Mouse (Mus musculus): ENCODE results near the gene Bfar. TPM values are rescaled to one million over a fixed set of nuclear protein-coding genes. Genes with fewer than 3 reads are reported as not detected.
A peak's percentile ranks its signal among the peaks of the same experiment; 100 is the strongest.
"Not testable (repeated sequence)": the region's sequence is repeated elsewhere in the genome, so short reads cannot be mapped to it uniquely, and the experiment has no call there.

The Bfar gene
- polyA plus RNA-seq, 2 experiments = 49.8 to 52.0 TPM

GRCm38 (mm10) chr16:13668402-13669108, 3.1 kb upstream of the Bfar start:
- H3K4me2 ChIP-seq (replicated peaks; ENCODE audit: low read depth, low read length, severe bottlenecking) = peak overlapping the region; percentile 79; the same call in 1 of the 2 replicates
- no peaks in the 10 kb centered on the region for H3K27me3 ChIP-seq (ENCODE audit: control insufficient read depth, insufficient read depth, low read length)
- no peak for ATAC-seq (ENCODE audit: low FRiP score, low read depth)
- no peak for DNase-seq (ENCODE audit: low spot score)
- H3K9ac ChIP-seq (ENCODE audit: low read depth, low read length, severe bottlenecking) = 0 out of 2 replicates have a peak overlapping the region, but pooled peaks have one; percentile 81
- TF ChIP-seq POLR2A (IDR thresholded peaks at IDR 0.05; ENCODE audit: borderline replicate concordance, extremely low read depth, insufficient read depth, insufficient read length) = no peak
- no peaks in the 10 kb centered on the region for H3K9me3 ChIP-seq (ENCODE audit: control insufficient read depth, low read length)
- H3K4me1 ChIP-seq (ENCODE audit: control insufficient read depth, insufficient read depth, low read length) = peaks cover 15% of the 10 kb centered on the region
- H3K4me3 ChIP-seq (replicated peaks; ENCODE audit: low read length) = peak overlapping the region; percentile 69
- 0 out of 2 replicates have a peak overlapping the region, but pooled peaks have one; percentile 78 for H3K27ac ChIP-seq (replicated peaks; ENCODE audit: low read depth, low read length)
- H3K36me3 ChIP-seq (ENCODE audit: control insufficient read depth, insufficient read depth, low read length) = peaks cover 18% of the 10 kb centered on the region
- 84% methylated on average over 10 of the region's 10 CpGs for WGBS

GRCm38 (mm10) chr16:13669282-13669681, 2.4 kb upstream of the Bfar start:
- Histone ChIP-seq H3K4me1 (ENCODE audit: control insufficient read depth, insufficient read depth, low read length) (peaks cover 15% of the 10 kb centered on the region), H3K36me3 (ENCODE audit: control insufficient read depth, insufficient read depth, low read length) (peaks cover 18% of the 10 kb centered on the region), H3K9ac (ENCODE audit: low read depth, low read length, severe bottlenecking) (no peak overlapping the region), H3K27me3 (ENCODE audit: control insufficient read depth, insufficient read depth, low read length) (no peaks in the 10 kb centered on the region), H3K27ac (replicated peaks; ENCODE audit: low read depth, low read length) (no peak overlapping the region), H3K4me2 (replicated peaks; ENCODE audit: low read depth, low read length, severe bottlenecking) (no peak overlapping the region), H3K9me3 (ENCODE audit: control insufficient read depth, low read length) (no peaks in the 10 kb centered on the region), H3K4me3 (replicated peaks; ENCODE audit: low read length) (no peak overlapping the region)
- DNase-seq (ENCODE audit: low spot score) = no peak
- TF ChIP-seq POLR2A (IDR thresholded peaks at IDR 0.05; ENCODE audit: borderline replicate concordance, extremely low read depth, insufficient read depth, insufficient read length) = no peak
- WGBS = 94% methylated on average over 1 of the region's 1 CpGs
- ATAC-seq (ENCODE audit: low FRiP score, low read depth) = no peak

GRCm38 (mm10) chr16:13670896-13671295, 762 bp upstream of the Bfar start:
- not testable (repeated sequence) for DNase-seq (ENCODE audit: low spot score); H3K36me3 ChIP-seq (ENCODE audit: control insufficient read depth, insufficient read depth, low read length); H3K4me3 ChIP-seq (replicated peaks; ENCODE audit: low read length); H3K27me3 ChIP-seq (ENCODE audit: control insufficient read depth, insufficient read depth, low read length); H3K27ac ChIP-seq (replicated peaks; ENCODE audit: low read depth, low read length); ATAC-seq (ENCODE audit: low FRiP score, low read depth); H3K9ac ChIP-seq (ENCODE audit: low read depth, low read length, severe bottlenecking); H3K9me3 ChIP-seq (ENCODE audit: control insufficient read depth, low read length)
- Histone ChIP-seq H3K4me2 (replicated peaks; ENCODE audit: low read depth, low read length, severe bottlenecking) (peak overlapping the region; percentile 53), H3K4me1 (ENCODE audit: control insufficient read depth, insufficient read depth, low read length) (peaks cover 15% of the 10 kb centered on the region)
- WGBS = 79% methylated on average over 5 of the region's 5 CpGs

GRCm38 (mm10) chr16:13672386-13672898, 784 bp downstream of the Bfar start:
- peak overlapping the region; percentile 92 for H3K9ac ChIP-seq (ENCODE audit: low read depth, low read length, severe bottlenecking)
- peak overlapping the region; percentile 53 for H3K4me2 ChIP-seq (replicated peaks; ENCODE audit: low read depth, low read length, severe bottlenecking)
- H3K27ac ChIP-seq (replicated peaks; ENCODE audit: low read depth, low read length) = peak overlapping the region; percentile 65; the same call in 1 of the 2 replicates
- WGBS = 3% methylated on average over 20 of the region's 20 CpGs
- peaks cover 13% of the 10 kb centered on the region for H3K36me3 ChIP-seq (ENCODE audit: control insufficient read depth, insufficient read depth, low read length)
- no peaks in the 10 kb centered on the region for H3K9me3 ChIP-seq (ENCODE audit: control insufficient read depth, low read length)
- DNase-seq (ENCODE audit: low spot score) = peak; percentile 53
- ATAC-seq (ENCODE audit: low FRiP score, low read depth) = peak; percentile 31; the same call in 1 of the 2 replicates
- peak overlapping the region; percentile 97 for H3K4me3 ChIP-seq (replicated peaks; ENCODE audit: low read length)
- H3K4me1 ChIP-seq (ENCODE audit: control insufficient read depth, insufficient read depth, low read length) = peaks cover 9% of the 10 kb centered on the region
- no peaks in the 10 kb centered on the region for H3K27me3 ChIP-seq (ENCODE audit: control insufficient read depth, insufficient read depth, low read length)
- TF ChIP-seq POLR2A (IDR thresholded peaks at IDR 0.05; ENCODE audit: borderline replicate concordance, extremely low read depth, insufficient read depth, insufficient read length) = no peak

- ATAC-seq (ENCODE audit: low FRiP score, low read depth) (no peak), DNase-seq (ENCODE audit: low spot score) (no peak)
- peak overlapping the region; percentile 53 for H3K4me2 ChIP-seq (replicated peaks; ENCODE audit: low read depth, low read length, severe bottlenecking)
- WGBS = 77% methylated on average over 5 of the region's 5 CpGs
- no peaks in the 10 kb centered on the region for H3K27me3 ChIP-seq (ENCODE audit: control insufficient read depth, insufficient read depth, low read length)
- no peaks in the 10 kb centered on the region for H3K9me3 ChIP-seq (ENCODE audit: control insufficient read depth, low read length)
- H3K4me1 ChIP-seq (ENCODE audit: control insufficient read depth, insufficient read depth, low read length) = peaks cover 9% of the 10 kb centered on the region
- no peak overlapping the region for H3K27ac ChIP-seq (replicated peaks; ENCODE audit: low read depth, low read length)
- peak overlapping the region; percentile 92; the same call in 1 of the 2 replicates for H3K9ac ChIP-seq (ENCODE audit: low read depth, low read length, severe bottlenecking)
- peak overlapping the region; percentile 97 for H3K4me3 ChIP-seq (replicated peaks; ENCODE audit: low read length)
- peaks cover 19% of the 10 kb centered on the region for H3K36me3 ChIP-seq (ENCODE audit: control insufficient read depth, insufficient read depth, low read length)
- TF ChIP-seq POLR2A (IDR thresholded peaks at IDR 0.05; ENCODE audit: borderline replicate concordance, extremely low read depth, insufficient read depth, insufficient read length) = no peak
These were observed 1.5 kb downstream of the Bfar start for GRCm38 (mm10) chr16:13673114-13673513.

All from limb, embryonic 14.5 days (tissue).